Mouse (Mus musculus) G1E-ER4 (cell line): ENCODE results near the gene Hist1h4f. TPM values are rescaled to one million over a fixed set of nuclear protein-coding genes. Genes with fewer than 3 reads are reported as not detected.
"Not testable (repeated sequence)": the region's sequence is repeated elsewhere in the genome, so short reads cannot be mapped to it uniquely, and the experiment has no call there.

Source experiments
- GATA1 ChIP-seq: IDR thresholded peaks from one replicate; pipeline ENCODE4 v1.8.0; 2012; ENCODE audit warnings: low read length, inconsistent platforms
- polyA plus RNA-seq: library from polyadenylated mRNA; stranded (reverse); fragments of >175 nt; gene quantifications from 2 replicates; pipeline ENCODE4 v1.2.3, GENCODE M21; 2012

Hist1h4f gene
- polyA plus RNA-seq, 1 experiment: 20.6 TPM

GRCm38 (mm10) chr13:23555839-23556416 lies 4.5 kb upstream of the Hist1h4f start:
- TF ChIP-seq GATA1: no peak

DNA sequence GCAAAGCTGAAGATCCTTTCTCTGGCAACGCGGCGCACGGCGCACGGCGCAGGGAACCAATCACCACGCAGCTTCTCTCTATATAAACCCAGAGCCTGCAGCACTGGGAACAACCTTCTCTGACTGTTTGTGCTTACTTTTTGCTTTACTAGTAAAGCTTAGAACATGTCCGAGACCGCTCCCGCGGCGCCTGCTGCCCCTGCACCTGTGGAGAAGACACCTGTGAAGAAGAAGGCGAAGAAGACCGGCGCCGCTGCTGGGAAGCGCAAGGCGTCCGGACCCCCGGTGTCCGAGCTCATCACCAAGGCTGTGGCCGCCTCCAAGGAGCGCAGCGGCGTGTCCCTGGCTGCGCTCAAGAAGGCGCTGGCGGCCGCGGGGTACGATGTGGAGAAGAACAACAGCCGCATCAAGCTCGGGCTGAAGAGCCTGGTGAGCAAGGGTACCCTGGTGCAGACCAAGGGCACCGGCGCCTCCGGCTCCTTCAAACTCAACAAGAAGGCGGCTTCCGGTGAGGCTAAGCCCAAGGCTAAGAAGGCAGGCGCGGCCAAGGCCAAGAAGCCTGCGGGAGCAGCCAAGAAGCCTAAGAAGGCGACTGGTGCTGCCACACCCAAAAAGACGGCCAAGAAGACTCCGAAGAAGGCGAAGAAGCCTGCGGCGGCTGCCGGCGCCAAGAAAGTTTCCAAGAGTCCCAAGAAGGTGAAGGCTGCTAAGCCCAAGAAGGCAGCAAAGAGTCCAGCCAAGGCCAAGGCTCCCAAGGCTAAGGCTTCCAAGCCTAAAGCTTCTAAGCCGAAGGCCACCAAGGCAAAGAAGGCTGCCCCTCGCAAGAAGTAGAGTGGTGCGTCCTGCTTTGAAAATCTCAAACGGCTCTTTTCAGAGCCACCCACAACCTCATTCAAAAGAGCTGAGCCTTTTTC lies 3.7 kb upstream of the Hist1h4f start:
- no peak for TF ChIP-seq GATA1

DNA sequence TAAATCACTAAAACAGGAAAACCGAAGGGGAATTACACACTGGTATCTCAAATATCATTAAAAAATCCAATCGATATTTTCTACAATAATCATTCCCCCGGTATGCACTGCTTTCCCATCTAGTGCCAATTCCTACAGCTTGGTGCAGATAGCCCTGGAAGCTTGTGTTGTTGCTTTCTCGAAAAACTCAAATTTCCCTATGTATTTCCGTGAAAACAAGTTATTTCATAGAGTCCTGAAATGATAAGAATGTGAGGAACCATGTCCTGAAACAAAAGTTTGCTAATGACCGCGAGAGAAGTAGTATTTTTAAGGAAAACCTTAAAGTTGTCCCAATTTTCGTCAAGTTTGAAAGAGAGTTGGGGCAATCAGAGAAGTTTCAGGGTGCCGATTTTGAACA lies 2.9 kb upstream of the Hist1h4f start:
- TF ChIP-seq GATA1: no peak

- no peak for TF ChIP-seq GATA1
Measured at GRCm38 (mm10) chr13:23552962-23553361, 1.5 kb upstream of the Hist1h4f start, which contains the start of gene Hist1h1d. TSS of gene Hist1h1d (plus strand) at chr13:23553262.

- TF ChIP-seq GATA1: no peak
Measured at GRCm38 (mm10) chr13:23551931-23552914, 775 bp upstream of the Hist1h4f start.

DNA sequence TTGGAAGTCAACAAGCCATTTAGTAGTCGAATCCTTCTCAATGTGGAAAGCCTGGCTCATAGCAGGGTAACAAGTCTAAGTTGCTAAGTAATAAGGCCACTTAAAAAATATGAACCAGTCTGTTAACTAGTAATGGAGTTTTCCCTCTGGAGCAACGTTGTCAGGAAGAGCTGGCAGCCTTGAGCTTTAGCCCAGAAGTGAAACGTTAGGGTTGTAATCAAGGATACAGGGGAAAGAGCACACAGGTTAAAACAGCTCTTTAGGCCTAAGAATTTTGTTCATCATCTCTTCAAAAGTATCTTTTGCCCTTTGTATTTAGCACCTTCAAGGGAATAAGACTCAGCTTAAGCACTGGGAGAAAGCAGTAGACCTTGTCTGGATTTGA lies 695 bp downstream of the Hist1h4f start:
- no peak for TF ChIP-seq GATA1

- TF ChIP-seq GATA1: peak; percentile 32
Measured at GRCm38 (mm10) chr13:23546694-23547093, 4.8 kb downstream of the Hist1h4f start.

DNA sequence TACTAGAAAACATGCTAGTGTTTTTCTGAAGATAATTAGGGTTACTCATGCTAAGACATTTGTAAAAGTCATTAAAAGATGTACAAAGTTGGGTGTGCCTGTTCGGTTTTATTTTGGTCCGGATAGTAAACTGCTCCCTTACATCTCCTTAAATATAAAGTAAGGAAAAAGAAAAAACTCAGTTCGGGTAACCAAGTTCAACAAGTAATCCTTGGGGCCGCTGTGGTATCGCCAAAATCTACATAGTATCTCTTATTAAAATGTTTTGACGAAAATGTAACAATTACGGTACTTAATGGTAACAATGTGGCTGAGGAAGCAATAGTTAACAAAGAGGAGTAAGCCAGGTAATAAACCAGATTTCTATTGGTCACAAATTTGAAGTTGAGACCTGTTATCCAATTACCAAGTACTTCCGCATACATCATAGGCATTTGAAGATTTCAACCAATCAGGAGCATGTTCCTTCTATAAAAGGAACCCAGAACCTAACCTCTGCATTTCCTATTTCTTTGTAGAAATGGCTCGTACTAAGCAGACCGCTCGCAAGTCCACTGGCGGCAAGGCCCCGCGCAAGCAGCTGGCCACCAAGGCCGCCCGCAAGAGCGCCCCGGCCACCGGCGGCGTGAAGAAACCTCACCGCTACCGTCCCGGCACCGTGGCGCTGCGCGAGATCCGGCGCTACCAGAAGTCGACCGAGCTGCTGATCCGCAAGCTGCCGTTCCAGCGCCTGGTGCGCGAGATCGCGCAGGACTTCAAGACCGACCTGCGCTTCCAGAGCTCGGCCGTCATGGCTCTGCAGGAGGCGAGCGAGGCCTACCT lies 7.3 kb downstream of the Hist1h4f start, which contains the start of gene Hist1h3f:
Gene Hist1h3f (plus strand): TSS at position 88 of the 822 bp plus-strand sequence.
- TF ChIP-seq GATA1: no peak

- not testable (repeated sequence) for TF ChIP-seq GATA1
Measured at GRCm38 (mm10) chr13:23542999-23543607, 8.3 kb downstream of the Hist1h4f start, which contains the start of gene Hist1h2bh. TSS of gene Hist1h2bh (minus strand) at chr13:23543392.

DNA sequence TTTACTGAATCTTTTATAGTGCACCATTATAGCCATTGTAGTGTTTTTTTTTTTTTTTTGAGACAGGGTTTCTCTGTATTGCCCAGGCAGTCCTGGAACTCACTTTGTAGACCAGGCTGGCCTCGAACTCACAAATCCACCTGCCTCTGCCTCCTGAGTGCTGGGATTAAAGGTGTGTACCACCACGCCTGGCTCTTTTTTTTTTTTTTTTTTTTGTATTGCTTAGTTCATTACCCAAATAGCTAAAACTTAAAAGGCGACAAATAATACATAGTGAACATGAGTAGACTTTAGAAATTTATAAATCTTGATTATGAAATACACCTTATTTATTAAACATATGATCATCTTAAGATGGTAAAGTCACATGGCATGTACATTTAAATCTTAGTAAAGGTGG lies 10.0 kb downstream of the Hist1h4f start:
- no peak for TF ChIP-seq GATA1

- no peak for TF ChIP-seq GATA1
Measured at GRCm38 (mm10) chr13:23538249-23538648, 13.2 kb downstream of the Hist1h4f start.

DNA sequence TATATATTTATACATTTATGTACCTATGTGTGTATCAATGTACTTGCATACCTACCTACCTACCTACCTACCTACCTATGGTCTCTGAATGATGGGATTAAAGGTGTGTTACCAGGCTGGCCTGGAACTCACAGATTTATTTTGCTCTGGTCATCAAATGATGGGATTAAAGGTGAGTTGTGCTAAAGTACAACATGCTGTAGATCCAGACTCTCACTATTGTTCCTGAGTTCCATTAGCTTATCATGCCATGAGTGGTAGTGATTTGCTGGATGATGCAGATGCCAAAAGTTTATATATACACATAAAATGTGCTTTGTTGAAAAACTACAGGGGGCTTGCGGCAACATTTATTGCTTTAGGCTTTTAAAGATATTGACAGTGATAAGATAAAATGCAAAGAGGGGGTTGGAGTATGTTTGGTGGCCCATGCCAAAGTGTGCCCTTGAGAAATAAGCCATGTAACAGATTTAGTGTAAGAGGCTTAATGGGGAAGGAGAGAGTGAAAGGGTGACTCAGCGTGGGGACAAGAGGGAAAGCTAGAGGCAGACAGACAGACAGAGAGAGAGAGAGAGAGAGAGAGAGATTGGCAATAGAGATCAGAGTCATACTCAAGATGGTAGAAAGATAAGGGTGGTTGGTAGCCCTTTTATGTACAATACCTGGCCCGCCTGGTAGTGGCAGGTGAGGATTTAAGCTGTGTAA lies 14.3 kb downstream of the Hist1h4f start:
- no peak for TF ChIP-seq GATA1

- no peak for TF ChIP-seq GATA1
Measured at GRCm38 (mm10) chr13:23536076-23536822, 15.2 kb downstream of the Hist1h4f start.
